ENCODE assay signal across 12 mouse cellular contexts in the genomic region with DNA sequence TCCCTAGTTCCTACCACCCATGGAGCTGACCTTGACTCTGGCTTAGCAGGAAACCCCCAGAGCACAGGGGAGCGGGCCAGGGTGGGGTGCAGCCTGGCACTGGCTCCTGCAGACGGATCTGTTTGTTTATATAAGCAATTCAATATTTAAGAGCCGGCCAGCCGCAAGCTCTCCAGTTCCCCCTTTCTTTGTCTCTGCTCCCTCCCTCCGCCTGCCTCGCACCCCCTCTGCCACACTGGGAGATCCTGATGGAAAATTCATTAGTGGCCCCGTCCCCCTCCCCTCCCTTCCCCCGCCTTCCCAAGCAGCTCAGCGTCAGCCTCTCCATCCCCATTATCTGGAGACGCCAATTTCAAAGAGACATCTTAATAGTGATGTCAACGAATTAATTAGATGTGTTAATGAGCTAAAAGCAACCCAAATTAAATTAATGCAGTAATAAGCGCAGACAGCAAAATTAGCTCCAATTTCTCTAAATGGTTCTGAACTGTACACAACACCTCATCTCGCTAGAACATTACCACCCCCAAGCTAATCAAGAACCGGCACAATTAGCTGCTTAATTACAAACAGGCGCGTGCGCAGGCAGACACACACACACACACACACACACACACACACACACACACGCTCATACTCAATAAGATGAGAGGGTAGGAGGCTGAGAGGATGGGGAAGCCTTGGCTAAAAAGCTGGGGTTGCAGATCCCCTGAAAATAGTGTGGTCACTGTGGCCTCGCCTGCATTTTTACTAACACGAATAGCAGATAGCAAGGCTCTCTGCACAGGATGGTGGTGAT. TPM values are rescaled to one million over a fixed set of nuclear protein-coding genes. Genes with fewer than 3 reads are reported as not detected.
DNase-seq lines count a peak whose midpoint lies in the region; ATAC-seq and TF ChIP-seq lines count a peak whose summit lies in the region.
"Had no signal": no experiment of that assay in that cellular context is flagged by ENCODE, and none has a peak within 500 bp of the region (broad histone marks: within the 10 kb centered on the region; RNA-seq: fewer than 3 reads in every experiment).

No protein-coding gene starts in this region.

- peak overlapping the region; percentile 69 for H3K27ac ChIP-seq in forebrain, embryonic 13.5 days
- H3K27ac ChIP-seq in limb, embryonic 14.5 days (replicated peaks; ENCODE audit: low read depth, low read length), result no peak overlapping the region
- no peak overlapping the region for H3K27ac ChIP-seq in heart, adult 2 months

- H3K27me3 ChIP-seq in forebrain, embryonic 13.5 days, result peaks cover 93% of the 10 kb centered on the region
- no peaks in the 10 kb centered on the region; the same call in 1 of the 2 replicates for H3K27me3 ChIP-seq in limb, embryonic 14.5 days (ENCODE audit: control insufficient read depth, insufficient read depth, low read length)
- H3K27me3 ChIP-seq in heart, adult 2 months (ENCODE audit: control insufficient read depth, insufficient read depth, low read length), result peaks cover 2% of the 10 kb centered on the region; the same call in 1 of the 2 replicates

- TF ChIP-seq EP300 in heart, adult 2 months (IDR thresholded peaks at IDR 0.05; ENCODE audit: insufficient read depth, low read depth, low read length), result no peak

- DNase-seq in lung, postnatal 4 days, result peak; percentile 15 to 60
- DNase-seq in lung, postnatal 36 days, result no peak
- peak; percentile 62 for DNase-seq in limb, embryonic 14.5 days (ENCODE audit: low spot score)
- peak; percentile 88 for DNase-seq in retina, postnatal 1 day
- no peak for DNase-seq in cerebellum, postnatal 4 days (ENCODE audit: low spot score in 2 of 2)
- no peak for DNase-seq in cerebellum, adult 8-10 months
- DNase-seq in heart, adult 2 months, result no peak
- DNase-seq: adrenal gland, postnatal 10 days; heart, adult 11 months; kidney, adult 2 months; left cerebral cortex, postnatal 4 days had no signal

- no peak overlapping the region for H3K9ac ChIP-seq in forebrain, embryonic 13.5 days
- H3K9ac ChIP-seq in limb, embryonic 14.5 days (ENCODE audit: low read depth, low read length, severe bottlenecking), result no peak overlapping the region
- H3K9ac ChIP-seq in heart, adult 2 months (ENCODE audit: low read depth, low read length), result no peak overlapping the region

- no peak overlapping the region for H3K4me3 ChIP-seq in forebrain, embryonic 13.5 days
- no peak overlapping the region for H3K4me3 ChIP-seq in limb, embryonic 14.5 days (replicated peaks; ENCODE audit: low read length)
- no peak overlapping the region for H3K4me3 ChIP-seq in heart, adult 2 months

- intact Hi-C loops in heart, adult 2 months (cut with DNase I), result no loop called here

- H3K9me3 ChIP-seq in forebrain, embryonic 13.5 days (replicated peaks), result peaks cover 7% of the 10 kb centered on the region
- no peaks in the 10 kb centered on the region for H3K9me3 ChIP-seq in limb, embryonic 14.5 days (ENCODE audit: control insufficient read depth, low read length)

- TF ChIP-seq CTCF in heart, adult 2 months (IDR thresholded peaks at IDR 0.05), result no peak

- 2% methylated on average over 20 of the region's 20 CpGs for WGBS in forebrain, embryonic 13.5 days
- WGBS in limb, embryonic 14.5 days, result 4% methylated on average over 20 of the region's 20 CpGs
- WGBS in heart, adult 2 months, result 8% methylated on average over 19 of the region's 20 CpGs

- H3K4me1 ChIP-seq in forebrain, embryonic 13.5 days, result peaks cover 33% of the 10 kb centered on the region
- peaks cover 16% of the 10 kb centered on the region for H3K4me1 ChIP-seq in limb, embryonic 14.5 days (ENCODE audit: control insufficient read depth, insufficient read depth, low read length)
- H3K4me1 ChIP-seq in heart, adult 2 months (ENCODE audit: control insufficient read depth, insufficient read depth, low read length), result no peaks in the 10 kb centered on the region

- H3K36me3 ChIP-seq in forebrain, embryonic 13.5 days (ENCODE audit: poor library complexity, severe bottlenecking), result no peaks in the 10 kb centered on the region
- H3K36me3 ChIP-seq in limb, embryonic 14.5 days (ENCODE audit: control insufficient read depth, insufficient read depth, low read length), result no peaks in the 10 kb centered on the region
- H3K36me3 ChIP-seq in heart, adult 2 months (ENCODE audit: control insufficient read depth, insufficient read depth, low read length), result no peaks in the 10 kb centered on the region

- peak; percentile 88 for ATAC-seq in forebrain, embryonic 13.5 days
- ATAC-seq in limb, embryonic 14.5 days (ENCODE audit: low FRiP score, low read depth), result peak; percentile 43; the same call in 1 of the 2 replicates

- peak overlapping the region; percentile 34 for H3K4me2 ChIP-seq in forebrain, embryonic 13.5 days
- 0 out of 2 replicates have a peak overlapping the region, but pooled peaks have one; percentile 16 for H3K4me2 ChIP-seq in limb, embryonic 14.5 days (replicated peaks; ENCODE audit: low read depth, low read length, severe bottlenecking)

- H3K79me2 ChIP-seq in heart, adult 2 months (replicated peaks; ENCODE audit: control insufficient read depth, insufficient read depth, low read length), result no peaks in the 10 kb centered on the region

- no peak for TF ChIP-seq POLR2A in limb, embryonic 14.5 days (IDR thresholded peaks at IDR 0.05; ENCODE audit: borderline replicate concordance, extremely low read depth, insufficient read depth, insufficient read length)
- no peak for TF ChIP-seq POLR2A in heart, adult 2 months (IDR thresholded peaks at IDR 0.05; ENCODE audit: insufficient read depth, low read depth, low read length)

RNA-seq across cellular contexts. Expression of a gene that starts 54.1 kb away (rescaled TPM):
- 3.2 and 4.5 TPM in 2 replicates for polyA plus RNA-seq in forebrain, embryonic 13.5 days (2015; fragmentation: Nextera tagmentation; extraction: Ambion mirVana)
- polyA plus RNA-seq in limb, embryonic 14.5 days (2012; rRNA removed), result 6.5 and 7.0 TPM in 2 replicates
- 5.5 and 7.4 TPM in 2 replicates for polyA plus RNA-seq in limb, embryonic 14.5 days (2014; fragmentation: Nextera tagmentation; extraction: Ambion mirVana)
- 1 to 10 TPM; 1.9 to 2.0 TPM for total RNA-seq in heart, adult 2 months (2021)
- 2.9 and 3.3 TPM in 2 replicates for polyA plus RNA-seq in heart, adult 2 months (2012; rRNA removed)

Comparison
In these comparisons a context has a peak if more than half of its experiments do, and no peak if none do; other contexts are left out.
1. DNase-seq: peak in lung, postnatal 4 days (2 of 2), limb, embryonic 14.5 days (single experiment) and retina, postnatal 1 day (single experiment); none in lung, postnatal 36 days (single experiment), cerebellum, postnatal 4 days (0 of 2), cerebellum, adult 8-10 months (single experiment) and heart, adult 2 months (0 of 2).